Mouse (Mus musculus): Measurements from ENCODE around the gene Dnmt3a.

Gene Dnmt3a

GRCm38 (mm10) chr12:3823408-3823807 is 17.6 kb downstream of the Dnmt3a start:
- no peak for DNase-seq (ENCODE audit: low spot score)

- DNase-seq (ENCODE audit: low spot score), result no peak
These were observed 19.3 kb downstream of the Dnmt3a start for GRCm38 (mm10) chr12:3824906-3825713.

GRCm38 (mm10) chr12:3825714-3826080 is 19.9 kb downstream of the Dnmt3a start:
- DNase-seq (ENCODE audit: low spot score), result no peak

GRCm38 (mm10) chr12:3827771-3828170 is 22.0 kb downstream of the Dnmt3a start:
- no peak for DNase-seq (ENCODE audit: low spot score)

- DNase-seq (ENCODE audit: low spot score), result no peak
These were observed 27.4 kb downstream of the Dnmt3a start for GRCm38 (mm10) chr12:3833059-3833760.

- DNase-seq (ENCODE audit: low spot score), result peak; percentile 53
These were observed 28.1 kb downstream of the Dnmt3a start for GRCm38 (mm10) chr12:3833851-3834273.

GRCm38 (mm10) chr12:3834373-3835314 is 28.8 kb downstream of the Dnmt3a start:
- no peak for DNase-seq (ENCODE audit: low spot score)

- DNase-seq (ENCODE audit: low spot score), result no peak
These were observed 29.8 kb downstream of the Dnmt3a start for GRCm38 (mm10) chr12:3835576-3835975.

- DNase-seq (ENCODE audit: low spot score), result no peak
These were observed 31.4 kb downstream of the Dnmt3a start for GRCm38 (mm10) chr12:3837081-3837832.

- DNase-seq (ENCODE audit: low spot score), result no peak
These were observed 32.2 kb downstream of the Dnmt3a start for GRCm38 (mm10) chr12:3838009-3838408.

GRCm38 (mm10) chr12:3839662-3840061 is 33.9 kb downstream of the Dnmt3a start:
- DNase-seq (ENCODE audit: low spot score), result no peak

GRCm38 (mm10) chr12:3841121-3841520 is 35.3 kb downstream of the Dnmt3a start:
- no peak for DNase-seq (ENCODE audit: low spot score)

- no peak for DNase-seq (ENCODE audit: low spot score)
These were observed 37.0 kb downstream of the Dnmt3a start for GRCm38 (mm10) chr12:3842843-3843242.

- DNase-seq (ENCODE audit: low spot score), result no peak
These were observed 37.6 kb downstream of the Dnmt3a start for GRCm38 (mm10) chr12:3843371-3843861.

GRCm38 (mm10) chr12:3843918-3844317 is 38.1 kb downstream of the Dnmt3a start:
- no peak for DNase-seq (ENCODE audit: low spot score)

- no peak for DNase-seq (ENCODE audit: low spot score)
These were observed 38.5 kb downstream of the Dnmt3a start for GRCm38 (mm10) chr12:3844335-3844734.

GRCm38 (mm10) chr12:3849481-3849880 is 43.7 kb downstream of the Dnmt3a start:
- DNase-seq (ENCODE audit: low spot score), result no peak

- no peak for DNase-seq (ENCODE audit: low spot score)
These were observed 44.4 kb downstream of the Dnmt3a start for GRCm38 (mm10) chr12:3850165-3850564.

GRCm38 (mm10) chr12:3850731-3851130 is 44.9 kb downstream of the Dnmt3a start:
- DNase-seq (ENCODE audit: low spot score), result no peak

- DNase-seq (ENCODE audit: low spot score), result no peak
These were observed 45.4 kb downstream of the Dnmt3a start for GRCm38 (mm10) chr12:3851179-3851578.

- DNase-seq (ENCODE audit: low spot score), result no peak
These were observed 46.7 kb downstream of the Dnmt3a start for GRCm38 (mm10) chr12:3852521-3852920.
